Mouse (Mus musculus) heart, postnatal 4 days (tissue): Measurements from ENCODE around the gene Gm28635. TPM values are rescaled to one million over a fixed set of nuclear protein-coding genes. Genes with fewer than 3 reads are reported as not detected.
"Not testable (repeated sequence)": the region's sequence is repeated elsewhere in the genome, so short reads cannot be mapped to it uniquely, and the experiment has no call there.

Experiments
- DNase-seq: peaks from one replicate; pipeline ENCODE4 v3.0.0; 2021
- total RNA-seq, 2 experiments: library from RNA; stranded (reverse); gene quantifications; 2 replicates each; pipeline ENCODE4 v1.2.3; 2021

The Gm28635 gene
- total RNA-seq, 2 experiments from 2014 or later, result 15.3 to 22.6 TPM

DNA sequence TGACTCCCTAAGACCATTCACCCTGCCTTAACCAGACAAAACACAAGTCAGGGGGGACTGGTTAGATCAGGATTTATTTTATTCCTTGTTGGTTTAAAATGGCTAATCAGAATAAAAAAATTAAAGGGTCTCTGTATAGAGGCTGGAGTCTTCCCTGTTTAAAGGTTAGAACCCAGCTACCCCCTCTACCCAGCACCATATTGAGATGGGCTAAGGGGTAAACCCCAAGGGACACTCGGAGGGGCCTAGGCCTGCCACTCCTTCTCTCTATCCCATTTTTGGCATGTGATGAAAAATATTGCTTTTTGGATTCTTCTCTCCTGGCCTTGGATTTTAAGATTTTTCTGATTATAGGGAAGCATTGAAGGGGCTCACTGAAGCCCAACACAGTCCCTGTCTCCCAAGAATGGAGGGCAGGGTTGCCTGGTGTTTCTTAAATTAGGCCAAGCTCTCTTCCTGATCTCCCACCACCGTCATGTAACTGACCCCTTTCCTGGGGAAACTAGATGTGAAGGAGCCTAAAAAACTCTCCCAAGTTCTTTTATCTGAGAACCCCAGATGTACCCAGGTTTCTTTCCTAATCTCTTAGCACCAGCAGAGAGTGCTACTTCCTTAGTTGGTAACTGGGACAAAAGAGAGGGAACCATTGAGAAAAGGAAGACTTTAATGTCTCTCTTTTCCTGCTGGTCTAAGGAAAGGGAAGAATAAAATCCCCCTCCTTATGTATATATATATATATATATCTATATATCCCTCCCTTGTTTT is 10.4 kb upstream of the Gm28635 start:
- no peak for DNase-seq

DNA sequence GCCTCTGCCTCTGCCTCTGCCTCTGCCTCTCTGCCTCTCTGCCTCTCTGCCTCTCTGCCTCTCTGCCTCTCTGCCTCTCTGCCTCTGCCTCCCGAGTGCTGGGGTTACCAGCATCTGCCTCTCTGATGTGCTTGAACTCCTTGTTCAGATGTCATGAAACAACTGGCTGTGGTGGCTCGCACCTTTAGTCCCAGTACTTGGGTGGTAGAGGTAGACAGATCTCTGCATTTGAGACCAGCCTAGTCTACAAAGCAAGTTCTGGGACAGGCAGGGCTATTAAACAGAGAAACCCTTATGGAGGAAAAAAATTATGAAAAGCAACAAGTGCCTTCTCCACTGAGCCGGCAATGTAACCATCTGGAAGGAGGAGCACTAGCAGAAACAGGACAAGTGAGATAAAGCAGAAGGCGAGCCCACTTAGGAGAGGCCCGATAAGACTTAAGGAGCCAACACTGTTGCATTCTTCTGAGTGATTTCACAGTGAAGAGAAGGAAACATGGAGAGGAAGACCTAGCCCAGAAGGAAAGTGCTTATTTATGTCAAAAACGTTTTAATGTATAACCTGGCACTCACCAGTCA is 4.9 kb upstream of the Gm28635 start:
- no peak for DNase-seq

DNA sequence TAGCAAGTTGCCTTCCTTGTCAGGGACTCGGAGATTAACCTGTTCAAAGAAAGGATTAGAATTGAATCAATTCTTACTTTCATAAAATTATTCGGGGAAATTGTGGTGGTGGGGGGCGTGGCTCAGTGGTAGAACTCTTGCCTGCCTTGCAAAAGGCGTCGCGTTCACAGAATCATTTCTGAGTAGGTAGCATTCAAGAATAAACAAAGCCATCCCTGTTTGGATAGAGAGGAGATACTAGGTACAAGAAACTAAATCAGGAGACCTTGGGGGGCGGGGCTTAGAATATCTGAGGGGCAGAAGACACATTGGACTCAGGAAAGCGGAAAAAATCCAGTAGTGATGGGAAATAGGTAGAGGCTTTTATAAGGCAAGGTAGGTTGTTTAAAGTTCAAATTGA is 1.2 kb upstream of the Gm28635 start, which contains the start of gene Tmx2:
Tmx2 (minus strand) TSS at position 125 of the 400 bp plus-strand sequence.
- DNase-seq, result no peak

DNA sequence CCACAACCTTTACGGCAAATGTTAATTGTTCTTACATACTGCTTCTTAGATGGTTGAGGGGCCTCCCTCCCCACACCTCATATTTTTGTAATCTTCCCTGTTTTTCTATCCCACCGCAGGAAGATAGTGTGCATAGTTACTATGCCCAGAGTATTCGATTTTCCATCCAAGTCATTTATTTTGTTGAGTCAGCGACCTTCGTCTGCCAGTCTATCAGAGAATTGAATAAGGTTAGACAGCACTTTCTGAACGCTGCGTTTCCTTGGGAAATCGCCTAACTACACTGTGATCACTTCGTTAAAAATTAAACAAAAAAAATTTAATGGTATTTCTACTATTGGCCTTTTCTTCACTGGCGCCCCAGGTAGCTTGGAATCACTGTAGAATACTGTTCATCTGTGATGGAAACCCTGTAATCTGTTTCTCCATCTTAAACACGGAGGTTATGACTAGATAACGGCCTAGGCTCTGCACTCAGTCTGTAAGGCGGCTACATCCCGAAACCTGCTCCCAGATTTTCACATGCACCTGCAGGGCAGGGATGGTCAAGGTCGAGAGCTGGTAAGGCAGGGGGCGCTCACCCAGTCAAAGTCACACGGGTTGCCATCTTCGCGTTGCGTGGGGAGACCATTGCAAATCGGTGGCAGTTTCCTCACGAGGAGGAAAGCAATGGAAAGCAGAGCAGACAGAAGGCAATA is 422 bp downstream of the Gm28635 start:
- no peak for DNase-seq

DNA sequence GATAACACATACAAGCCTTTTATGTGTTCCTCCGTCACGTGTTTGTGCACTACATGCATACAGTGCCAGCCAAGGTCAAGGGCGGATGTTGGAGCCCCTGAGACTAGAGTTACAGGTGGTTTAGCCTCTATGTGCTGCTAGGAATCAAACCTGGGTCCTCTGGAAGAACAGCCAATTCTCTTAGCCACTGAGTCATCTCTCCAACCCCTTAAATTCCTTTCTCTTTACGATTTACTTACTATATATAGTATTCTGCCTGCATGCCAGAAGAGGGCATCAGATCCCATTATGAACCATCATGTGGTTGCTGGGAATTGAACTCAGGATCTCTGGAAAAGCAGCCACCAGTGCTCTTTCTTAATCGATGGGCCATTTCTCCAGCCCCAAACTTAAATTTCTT is 6.3 kb downstream of the Gm28635 start:
- DNase-seq, result not testable (repeated sequence)

DNA sequence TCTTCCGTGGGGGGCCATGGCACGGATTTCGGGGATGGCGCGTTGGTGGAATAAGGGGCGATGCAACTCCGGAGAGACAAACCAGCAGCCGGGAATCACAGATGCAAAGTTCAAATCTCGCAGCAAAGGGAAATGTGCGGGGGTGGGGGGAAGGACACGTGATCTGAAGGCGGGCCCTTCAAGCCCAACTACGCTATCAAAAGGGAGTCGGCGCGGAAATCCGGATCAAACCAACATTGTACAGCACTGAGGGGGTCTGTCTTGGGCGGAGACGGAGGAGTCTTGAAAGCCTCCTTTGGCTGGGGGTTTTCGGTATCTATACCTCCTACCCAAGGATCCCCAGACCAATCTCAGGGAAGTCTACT is 7.3 kb downstream of the Gm28635 start, which contains the start of gene Selenoh:
Selenoh (minus strand) TSS at position 202 of the 365 bp plus-strand sequence.
- peak; percentile 88 for DNase-seq

DNA sequence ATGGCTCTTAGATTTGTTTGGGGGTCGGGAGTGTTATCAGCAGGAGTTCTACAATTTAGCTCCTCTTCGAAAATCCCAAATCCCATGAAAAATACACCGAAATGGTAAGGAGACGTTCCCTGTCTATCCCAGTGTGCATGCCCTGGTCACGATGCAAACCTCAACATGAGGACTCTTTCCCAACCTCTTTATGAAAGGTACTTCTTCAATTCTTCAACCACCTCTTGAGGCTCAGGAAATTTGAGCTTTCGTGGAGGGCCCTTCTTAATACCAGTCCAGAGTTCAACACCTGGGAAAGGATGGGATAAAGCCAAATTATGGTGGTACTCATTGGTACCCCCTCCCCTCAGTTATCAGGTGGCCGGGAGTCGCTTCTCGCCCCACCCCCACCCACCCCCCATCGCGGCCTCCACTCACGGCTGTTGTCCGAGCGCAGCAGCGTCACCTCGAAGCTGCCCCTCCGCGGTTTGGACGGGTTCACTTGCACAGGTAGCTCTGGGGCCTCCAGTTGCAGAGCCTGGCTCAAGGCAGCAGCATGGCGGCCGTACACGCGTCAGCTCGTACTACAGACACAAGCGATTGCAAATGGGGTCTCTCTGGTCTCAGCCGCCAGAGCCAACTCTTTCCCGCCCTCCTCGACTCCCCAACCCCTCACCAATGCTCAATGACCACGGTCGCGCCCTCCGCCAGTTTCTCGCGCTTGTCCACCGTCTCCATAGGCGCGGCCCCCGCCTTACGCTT is 7.8 kb downstream of the Gm28635 start:
- DNase-seq, result no peak

DNA sequence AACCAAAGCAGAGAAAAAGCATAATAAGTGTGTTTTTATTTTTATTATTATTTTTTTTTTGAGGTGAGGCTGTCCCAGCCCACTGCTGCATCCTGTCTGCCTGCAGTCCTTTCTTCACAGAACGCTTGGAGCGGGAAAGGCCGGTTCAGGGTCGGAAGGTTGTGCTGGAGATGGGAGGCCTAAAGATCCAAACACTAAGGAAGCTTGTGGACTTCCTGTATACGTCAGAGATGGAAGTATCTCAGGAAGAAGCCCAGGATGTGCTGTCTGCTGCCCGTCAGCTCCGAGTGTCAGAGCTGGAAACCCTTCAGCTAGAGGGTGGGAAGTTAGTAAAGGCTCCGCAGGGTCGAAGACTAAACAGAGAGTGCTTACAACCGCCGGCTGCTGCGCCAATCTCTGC is 11.8 kb downstream of the Gm28635 start:
- DNase-seq, result no peak

DNA sequence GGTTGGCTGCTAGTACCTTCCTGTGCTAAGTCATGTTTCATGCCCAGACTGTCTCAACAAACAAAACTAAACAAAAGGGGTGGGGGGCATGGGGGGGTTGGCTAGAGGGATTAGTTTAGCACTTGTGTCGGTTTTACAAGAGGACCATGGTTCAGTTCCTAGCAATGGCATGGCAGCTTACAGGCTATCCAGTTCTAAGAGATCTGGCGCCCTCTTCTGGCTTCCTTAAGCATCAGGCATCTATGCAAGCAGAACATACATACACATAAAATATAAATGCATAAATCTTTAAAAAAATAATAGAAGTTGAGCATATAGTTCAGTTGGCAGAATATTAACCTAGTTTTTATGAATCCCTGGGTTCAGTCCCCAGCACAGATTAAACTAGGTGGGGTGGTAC is 15.0 kb downstream of the Gm28635 start:
- DNase-seq, result peak; percentile 61

DNA sequence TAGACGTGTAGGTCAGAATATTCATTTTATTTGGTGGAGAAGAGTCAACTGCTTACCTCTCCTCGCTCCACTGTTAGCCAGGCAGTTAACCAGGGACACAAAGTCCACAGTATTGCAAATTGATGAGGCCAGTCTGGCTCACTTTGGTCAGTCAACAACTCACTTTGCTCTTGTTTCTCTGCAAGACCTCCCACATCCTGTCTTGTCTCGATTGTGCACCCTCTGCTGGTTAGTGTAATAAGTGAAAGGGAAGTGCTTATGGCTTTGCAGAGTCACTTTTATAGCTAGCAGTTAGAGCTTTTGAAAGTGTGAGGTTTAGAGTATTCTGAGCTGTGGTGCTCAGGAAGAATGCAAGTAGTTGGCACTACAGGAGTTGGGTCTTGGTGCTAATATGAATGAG is 17.6 kb downstream of the Gm28635 start:
- DNase-seq, result peak; percentile 65

DNA sequence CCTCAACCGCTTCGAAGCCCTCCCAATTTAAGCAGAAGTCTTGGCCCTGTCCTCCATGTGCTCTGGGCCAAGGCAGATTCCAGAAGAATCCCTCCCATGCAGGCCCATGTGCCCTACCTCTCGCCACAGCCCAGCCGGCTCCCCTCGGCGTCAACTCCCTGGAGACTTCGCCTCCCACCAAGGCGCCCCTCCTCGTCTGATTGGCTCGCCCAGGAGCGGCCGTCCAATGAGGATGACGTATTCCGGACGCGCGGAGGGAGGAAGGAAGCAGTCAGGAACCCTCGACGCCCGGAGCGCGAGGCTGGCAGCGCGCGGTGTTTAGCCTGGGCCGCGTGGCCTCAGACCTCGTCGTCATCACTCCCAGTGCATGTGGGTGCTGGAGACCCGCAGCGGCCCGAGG is 19.0 kb downstream of the Gm28635 start, which contains the start of gene Btbd18:
Btbd18 (plus strand) TSS at position 274 of the 400 bp plus-strand sequence.
- DNase-seq, result no peak

DNA sequence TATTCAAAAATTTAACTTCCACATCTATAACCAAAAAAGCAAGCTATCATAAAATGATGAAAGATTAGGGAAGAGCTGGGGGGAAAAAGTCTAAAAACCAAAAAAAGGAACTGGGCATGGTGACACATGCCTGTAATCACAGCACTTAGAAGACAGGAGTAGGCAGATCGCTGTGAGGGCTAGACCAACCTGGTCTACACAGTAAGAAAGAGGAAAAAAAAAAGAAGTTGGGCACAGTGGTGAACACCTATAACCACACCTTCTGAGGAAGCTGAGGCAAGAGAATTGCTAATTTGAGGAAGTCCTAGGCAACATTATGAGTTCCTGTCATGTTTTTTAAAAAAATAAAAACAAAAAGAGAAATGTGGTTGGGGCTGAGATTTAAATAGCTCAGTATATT is 22.0 kb downstream of the Gm28635 start:
- DNase-seq, result no peak

DNA sequence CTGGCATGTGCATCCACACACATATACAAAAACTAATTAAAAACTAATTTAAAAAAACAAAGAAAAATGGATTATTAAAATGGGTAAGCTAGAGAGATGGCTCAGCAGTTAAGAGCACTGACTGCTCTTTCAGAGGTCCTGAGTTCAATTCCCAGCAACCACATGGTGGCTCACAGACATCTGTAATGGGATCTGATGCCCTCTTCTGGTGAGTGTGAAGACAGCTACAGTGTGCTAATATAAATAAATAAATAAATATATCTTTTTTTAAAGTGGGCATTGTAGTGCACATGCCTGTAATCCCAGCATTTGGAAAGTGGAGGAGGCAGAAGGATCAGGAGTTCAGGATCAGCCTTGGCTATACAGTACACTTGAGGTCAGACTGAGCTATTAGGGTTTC is 24.5 kb downstream of the Gm28635 start:
- DNase-seq, result no peak

DNA sequence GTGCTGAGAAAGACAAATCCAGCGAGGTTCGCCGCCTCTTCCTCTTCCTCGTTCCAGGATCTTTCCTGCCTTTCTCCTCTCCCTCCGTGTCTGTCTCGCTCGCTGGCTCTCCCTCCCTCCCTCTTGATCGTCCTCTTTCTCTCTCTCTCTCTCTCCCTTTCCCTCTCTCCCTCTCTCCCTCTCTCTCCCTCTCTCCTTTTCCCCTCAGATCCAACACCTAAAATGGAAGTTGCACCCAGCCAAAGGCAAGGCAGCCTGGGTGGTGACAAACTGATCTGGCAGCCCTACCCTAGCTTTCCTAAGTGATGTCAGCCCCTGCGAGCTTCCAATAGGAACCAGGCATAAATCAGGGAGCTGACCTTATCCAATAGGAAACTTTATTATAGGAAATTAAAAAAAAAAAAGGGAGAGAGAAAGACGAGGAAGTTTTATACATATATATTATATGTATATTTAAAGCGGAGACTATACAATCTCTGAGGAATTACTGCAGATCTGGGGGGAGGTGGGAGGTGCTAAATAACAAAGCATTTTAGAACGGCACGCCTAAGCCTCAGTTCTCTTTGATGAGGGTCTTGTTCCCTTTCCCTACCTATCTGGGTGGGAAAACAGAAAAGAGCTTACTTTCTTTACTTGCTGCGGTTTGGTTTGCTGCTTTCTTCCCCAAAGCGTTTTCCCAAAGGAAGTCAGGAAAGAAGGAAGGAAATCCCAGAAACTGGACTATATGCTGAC is 27.2 kb downstream of the Gm28635 start, which contains the start of gene Ctnnd1:
Ctnnd1 (minus strand) TSS at position 302 of the 732 bp plus-strand sequence.
- DNase-seq, result peak; percentile 88

DNA sequence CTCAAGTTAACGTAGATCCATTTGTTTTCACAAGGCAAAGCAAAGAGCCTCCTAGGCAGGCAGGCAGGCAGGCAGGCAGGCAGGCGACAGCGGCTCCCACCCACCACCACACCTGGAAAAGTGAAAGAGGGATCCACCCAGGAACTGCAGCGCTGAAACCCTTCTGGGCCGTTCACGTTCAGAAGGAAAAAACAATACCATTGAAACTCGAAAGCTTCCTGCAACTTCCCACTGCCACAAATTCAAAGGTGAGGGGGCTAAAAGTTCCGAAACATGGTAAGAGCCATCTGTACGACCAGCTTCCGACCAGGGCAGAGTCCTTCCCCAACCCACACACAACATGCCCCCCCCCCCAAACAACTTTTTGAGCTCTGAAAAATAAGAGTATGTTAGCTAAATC is 28.2 kb downstream of the Gm28635 start:
- DNase-seq, result no peak

DNA sequence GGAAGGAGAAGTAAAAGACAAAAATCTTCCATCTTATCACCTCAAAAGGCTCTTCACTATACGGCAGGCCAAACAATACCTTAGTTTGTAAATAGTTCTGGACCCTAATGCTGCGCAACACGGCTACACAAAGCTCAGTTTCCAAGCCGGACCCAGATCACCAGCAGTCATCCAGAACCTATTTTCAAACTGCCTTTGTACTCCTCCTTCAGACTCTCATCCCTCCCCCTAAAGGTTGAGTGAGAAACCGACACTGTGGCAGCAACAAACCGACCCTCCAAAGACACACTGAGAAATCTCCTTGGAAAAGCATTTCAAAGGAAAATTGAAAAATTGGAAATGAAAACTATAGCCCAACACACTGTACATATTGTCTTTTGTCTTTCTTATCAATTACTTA is 29.5 kb downstream of the Gm28635 start:
- DNase-seq, result no peak

DNA sequence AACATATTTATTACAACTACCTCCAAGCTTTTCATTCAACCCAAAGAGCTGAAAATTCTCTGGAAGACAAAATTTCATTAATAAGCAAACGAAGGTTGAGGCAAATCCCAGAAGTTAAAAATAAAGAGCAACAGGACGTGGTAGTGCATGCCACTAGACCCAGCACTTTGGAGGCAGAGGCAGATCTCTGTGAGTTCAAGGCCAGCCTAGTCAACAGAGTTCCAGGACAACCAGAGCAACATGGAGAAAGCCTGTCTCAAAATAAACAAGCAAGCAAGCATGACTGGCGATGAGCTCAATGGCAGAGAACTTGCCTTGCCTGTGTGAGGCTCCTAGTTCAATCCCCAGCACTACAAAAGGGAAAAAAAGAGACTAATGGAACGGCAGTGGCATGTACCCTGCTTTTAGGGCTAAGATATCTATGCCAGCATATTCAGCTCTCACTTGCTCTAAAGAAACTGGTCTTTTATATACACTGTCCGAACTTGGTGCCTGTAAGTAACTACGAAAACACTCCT is 30.7 kb downstream of the Gm28635 start:
- DNase-seq, result no peak

DNA sequence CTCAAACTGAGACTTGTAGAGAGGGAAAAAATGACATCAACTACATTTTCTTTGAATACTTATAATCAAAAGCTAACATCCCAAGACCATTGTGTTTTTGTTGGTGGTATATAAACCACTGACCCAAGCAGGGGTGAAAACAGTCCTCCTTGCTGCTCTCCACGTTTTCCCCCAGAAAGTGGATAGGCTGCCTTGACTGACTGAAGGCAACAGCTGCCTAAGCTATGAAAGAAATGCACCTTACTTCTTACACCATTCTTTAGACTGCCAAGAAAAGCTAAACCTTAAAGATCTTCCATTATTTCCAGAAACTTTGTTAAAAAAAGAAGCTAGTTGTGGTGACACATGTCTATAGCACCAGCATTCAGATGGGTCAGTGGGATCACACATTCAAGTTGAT is 31.7 kb downstream of the Gm28635 start:
- no peak for DNase-seq

DNA sequence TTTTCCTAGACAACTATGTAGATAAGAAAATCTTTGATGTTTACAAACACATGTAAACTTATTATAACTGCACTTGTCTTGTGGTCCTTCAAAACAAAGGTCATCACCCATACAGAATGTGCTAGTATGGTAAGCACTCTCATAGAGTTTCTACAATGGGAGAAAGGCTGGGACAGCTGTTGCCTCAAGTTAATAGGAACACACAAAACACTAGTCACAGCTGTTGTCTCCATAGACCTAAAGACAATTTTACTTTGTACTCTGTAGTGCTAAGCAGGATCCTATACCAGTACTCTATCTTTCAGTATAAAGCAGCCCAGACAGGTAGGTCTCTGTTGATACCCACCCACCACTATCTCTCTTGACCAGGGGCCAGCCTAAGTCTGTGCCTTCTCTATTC is 37.0 kb downstream of the Gm28635 start:
- DNase-seq, result no peak

DNA sequence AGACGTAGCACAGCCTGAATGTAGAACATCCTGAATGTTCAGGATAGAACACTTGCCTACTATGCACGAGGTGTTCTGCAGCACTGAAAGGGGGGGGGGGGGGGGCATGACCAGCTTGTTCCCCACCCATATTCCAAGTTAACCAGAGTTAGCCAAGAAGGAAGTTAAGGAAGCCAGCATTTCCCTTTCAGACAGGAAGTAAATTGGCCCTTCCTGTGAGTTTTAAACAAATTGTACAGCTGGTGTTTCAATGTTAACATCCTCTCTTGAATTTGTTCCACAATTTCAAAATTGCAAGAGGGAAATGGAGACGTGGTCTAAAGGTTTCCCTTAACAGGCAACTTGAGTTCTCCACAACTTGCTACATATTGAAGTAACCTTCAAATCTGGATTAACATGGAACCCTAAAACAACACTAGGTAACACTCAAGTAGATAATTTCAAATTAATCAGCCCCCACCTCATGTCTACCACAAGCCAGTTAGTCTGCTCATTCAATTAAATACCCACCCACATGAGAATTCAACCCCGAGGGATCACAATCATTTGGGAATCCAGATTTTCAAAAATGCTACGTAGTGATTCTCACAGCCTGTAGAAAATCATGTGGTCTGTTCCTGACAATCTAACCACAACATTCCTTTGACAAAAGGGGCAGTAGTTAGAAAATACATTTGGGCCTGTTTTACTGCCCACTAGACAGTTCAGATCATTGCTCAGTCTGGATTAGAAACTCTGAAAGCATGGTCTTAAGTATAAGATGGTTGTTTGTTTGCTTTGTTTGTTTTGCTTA is 39.2 kb downstream of the Gm28635 start:
- DNase-seq, result no peak
